Mouse (Mus musculus): ENCODE measurements around the gene Adgrb3. TPM values are rescaled to one million over a fixed set of nuclear protein-coding genes. Genes with fewer than 3 reads are reported as not detected.

Gene Adgrb3
- polyA plus RNA-seq, 1 experiment from 2014 or later = 0.92 TPM

GRCm38 (mm10) chr1:25826771-25827170, 2.7 kb downstream of the Adgrb3 start:
- H3K9ac ChIP-seq (replicated peaks) = no peak overlapping the region
- no peaks in the 10 kb centered on the region for H3K9me3 ChIP-seq
- H3K27ac ChIP-seq = no peak overlapping the region
- no peaks in the 10 kb centered on the region for H3K36me3 ChIP-seq
- H3K4me3 ChIP-seq (replicated peaks) = no peak overlapping the region
- no peak for ATAC-seq (ENCODE audit: insufficient number of reproducible peaks, insufficient read depth, low FRiP score, low TSS enrichment, low read depth)
- H3K4me1 ChIP-seq (replicated peaks) = peaks cover 3% of the 10 kb centered on the region; the same call in 1 of the 2 replicates
- H3K4me2 ChIP-seq = no peak overlapping the region
- 12% methylated on average over 7 of the region's 7 CpGs for WGBS
- H3K27me3 ChIP-seq = peaks cover 42% of the 10 kb centered on the region

- Histone ChIP-seq H3K27me3 (peaks cover 25% of the 10 kb centered on the region), H3K27ac (no peak overlapping the region), H3K4me2 (no peak overlapping the region), H3K9me3 (no peaks in the 10 kb centered on the region), H3K36me3 (no peaks in the 10 kb centered on the region), H3K9ac (replicated peaks) (no peak overlapping the region), H3K4me3 (replicated peaks) (no peak overlapping the region), H3K4me1 (replicated peaks) (peaks cover 3% of the 10 kb centered on the region; the same call in 1 of the 2 replicates)
- ATAC-seq (ENCODE audit: insufficient number of reproducible peaks, insufficient read depth, low FRiP score, low TSS enrichment, low read depth) = no peak
- 36% methylated on average over 4 of the region's 4 CpGs for WGBS
These were observed 4.9 kb downstream of the Adgrb3 start for GRCm38 (mm10) chr1:25824626-25825025.

- ATAC-seq (ENCODE audit: insufficient number of reproducible peaks, insufficient read depth, low FRiP score, low TSS enrichment, low read depth) = no peak
- Histone ChIP-seq H3K4me3 (replicated peaks) (no peak overlapping the region), H3K9ac (replicated peaks) (no peak overlapping the region), H3K4me2 (no peak overlapping the region), H3K27me3 (peaks cover 18% of the 10 kb centered on the region), H3K27ac (no peak overlapping the region), H3K9me3 (no peaks in the 10 kb centered on the region), H3K4me1 (replicated peaks) (0 out of 2 replicates have a peak, but pooled peaks cover 3% of the 10 kb centered on the region), H3K36me3 (no peaks in the 10 kb centered on the region)
- WGBS = 77% methylated on average over 10 of the region's 10 CpGs
These were observed 5.5 kb downstream of the Adgrb3 start for GRCm38 (mm10) chr1:25823961-25824360.

GRCm38 (mm10) chr1:25815491-25815890, 14.0 kb downstream of the Adgrb3 start:
- H3K36me3 ChIP-seq = no peaks in the 10 kb centered on the region
- 64% methylated on average over 1 of the region's 1 CpGs for WGBS
- H3K27ac ChIP-seq = no peak overlapping the region
- H3K9me3 ChIP-seq = no peaks in the 10 kb centered on the region
- H3K4me3 ChIP-seq (replicated peaks) = no peak overlapping the region
- ATAC-seq (ENCODE audit: insufficient number of reproducible peaks, insufficient read depth, low FRiP score, low TSS enrichment, low read depth) = no peak
- no peak overlapping the region for H3K9ac ChIP-seq (replicated peaks)
- no peaks in the 10 kb centered on the region for H3K27me3 ChIP-seq
- H3K4me2 ChIP-seq = no peak overlapping the region
- no peaks in the 10 kb centered on the region for H3K4me1 ChIP-seq (replicated peaks)

GRCm38 (mm10) chr1:25778784-25779183, 50.7 kb downstream of the Adgrb3 start:
- no peak for ATAC-seq (ENCODE audit: insufficient number of reproducible peaks, insufficient read depth, low FRiP score, low TSS enrichment, low read depth)
- no peaks in the 10 kb centered on the region for H3K9me3 ChIP-seq
- no peaks in the 10 kb centered on the region for H3K36me3 ChIP-seq
- no peaks in the 10 kb centered on the region for H3K27me3 ChIP-seq
- no peak overlapping the region for H3K4me2 ChIP-seq
- WGBS = 87% methylated on average over 1 of the region's 1 CpGs
- no peaks in the 10 kb centered on the region for H3K4me1 ChIP-seq (replicated peaks)
- H3K27ac ChIP-seq = no peak overlapping the region
- H3K4me3 ChIP-seq (replicated peaks) = no peak overlapping the region
- H3K9ac ChIP-seq (replicated peaks) = no peak overlapping the region

GRCm38 (mm10) chr1:25777459-25777858, 52.0 kb downstream of the Adgrb3 start:
- Histone ChIP-seq H3K4me2 (no peak overlapping the region), H3K9ac (replicated peaks) (no peak overlapping the region), H3K27me3 (no peaks in the 10 kb centered on the region), H3K36me3 (no peaks in the 10 kb centered on the region), H3K4me3 (replicated peaks) (no peak overlapping the region), H3K4me1 (replicated peaks) (no peaks in the 10 kb centered on the region), H3K9me3 (no peaks in the 10 kb centered on the region), H3K27ac (no peak overlapping the region)
- WGBS = 77% methylated on average over 4 of the region's 4 CpGs
- ATAC-seq (ENCODE audit: insufficient number of reproducible peaks, insufficient read depth, low FRiP score, low TSS enrichment, low read depth) = no peak

- WGBS = 84% methylated on average over 3 of the region's 3 CpGs
- H3K4me1 ChIP-seq (replicated peaks) = no peaks in the 10 kb centered on the region
- H3K36me3 ChIP-seq = no peaks in the 10 kb centered on the region
- no peak overlapping the region for H3K4me2 ChIP-seq
- no peak for ATAC-seq (ENCODE audit: insufficient number of reproducible peaks, insufficient read depth, low FRiP score, low TSS enrichment, low read depth)
- H3K4me3 ChIP-seq (replicated peaks) = no peak overlapping the region
- H3K27ac ChIP-seq = no peak overlapping the region
- no peak overlapping the region for H3K9ac ChIP-seq (replicated peaks)
- H3K9me3 ChIP-seq = no peaks in the 10 kb centered on the region
- no peaks in the 10 kb centered on the region for H3K27me3 ChIP-seq
These were observed 53.9 kb downstream of the Adgrb3 start for GRCm38 (mm10) chr1:25775440-25776130.

- Histone ChIP-seq H3K4me2 (no peak overlapping the region), H3K4me1 (replicated peaks) (no peaks in the 10 kb centered on the region), H3K4me3 (replicated peaks) (no peak overlapping the region), H3K9me3 (no peaks in the 10 kb centered on the region), H3K27me3 (no peaks in the 10 kb centered on the region), H3K36me3 (no peaks in the 10 kb centered on the region), H3K27ac (no peak overlapping the region), H3K9ac (replicated peaks) (no peak overlapping the region)
- 88% methylated on average over 2 of the region's 2 CpGs for WGBS
- ATAC-seq (ENCODE audit: insufficient number of reproducible peaks, insufficient read depth, low FRiP score, low TSS enrichment, low read depth) = no peak
These were observed 60.5 kb downstream of the Adgrb3 start for GRCm38 (mm10) chr1:25768958-25769357.

GRCm38 (mm10) chr1:25755265-25755664, 74.2 kb downstream of the Adgrb3 start:
- no peak overlapping the region for H3K4me2 ChIP-seq
- H3K27ac ChIP-seq = no peak overlapping the region
- no peaks in the 10 kb centered on the region for H3K9me3 ChIP-seq
- H3K27me3 ChIP-seq = no peaks in the 10 kb centered on the region
- no peak overlapping the region for H3K4me3 ChIP-seq (replicated peaks)
- no peak for ATAC-seq (ENCODE audit: insufficient number of reproducible peaks, insufficient read depth, low FRiP score, low TSS enrichment, low read depth)
- no peak overlapping the region for H3K9ac ChIP-seq (replicated peaks)
- no peaks in the 10 kb centered on the region for H3K36me3 ChIP-seq
- H3K4me1 ChIP-seq (replicated peaks) = no peaks in the 10 kb centered on the region

- no peak for ATAC-seq (ENCODE audit: insufficient number of reproducible peaks, insufficient read depth, low FRiP score, low TSS enrichment, low read depth)
- no peaks in the 10 kb centered on the region for H3K36me3 ChIP-seq
- H3K4me3 ChIP-seq (replicated peaks) = no peak overlapping the region
- no peak overlapping the region for H3K27ac ChIP-seq
- H3K4me1 ChIP-seq (replicated peaks) = no peaks in the 10 kb centered on the region
- H3K9me3 ChIP-seq = no peaks in the 10 kb centered on the region
- WGBS = 70% methylated on average over 4 of the region's 4 CpGs
- no peak overlapping the region for H3K9ac ChIP-seq (replicated peaks)
- no peak overlapping the region for H3K4me2 ChIP-seq
- H3K27me3 ChIP-seq = no peaks in the 10 kb centered on the region
These were observed 75.0 kb downstream of the Adgrb3 start for GRCm38 (mm10) chr1:25754528-25754927.

GRCm38 (mm10) chr1:25745575-25745974, 83.9 kb downstream of the Adgrb3 start:
- ATAC-seq (ENCODE audit: insufficient number of reproducible peaks, insufficient read depth, low FRiP score, low TSS enrichment, low read depth) = no peak
- no peak overlapping the region for H3K9ac ChIP-seq (replicated peaks)
- no peaks in the 10 kb centered on the region for H3K9me3 ChIP-seq
- no peaks in the 10 kb centered on the region for H3K4me1 ChIP-seq (replicated peaks)
- H3K4me3 ChIP-seq (replicated peaks) = no peak overlapping the region
- no peaks in the 10 kb centered on the region for H3K36me3 ChIP-seq
- H3K27ac ChIP-seq = no peak overlapping the region
- no peak overlapping the region for H3K4me2 ChIP-seq
- WGBS = 76% methylated on average over 4 of the region's 4 CpGs
- no peaks in the 10 kb centered on the region for H3K27me3 ChIP-seq

GRCm38 (mm10) chr1:25744736-25745135, 84.8 kb downstream of the Adgrb3 start:
- no peaks in the 10 kb centered on the region for H3K9me3 ChIP-seq
- H3K4me2 ChIP-seq = no peak overlapping the region
- ATAC-seq (ENCODE audit: insufficient number of reproducible peaks, insufficient read depth, low FRiP score, low TSS enrichment, low read depth) = no peak
- H3K36me3 ChIP-seq = no peaks in the 10 kb centered on the region
- H3K9ac ChIP-seq (replicated peaks) = no peak overlapping the region
- H3K27me3 ChIP-seq = no peaks in the 10 kb centered on the region
- no peak overlapping the region for H3K27ac ChIP-seq
- H3K4me3 ChIP-seq (replicated peaks) = no peak overlapping the region
- 86% methylated on average over 6 of the region's 6 CpGs for WGBS
- no peaks in the 10 kb centered on the region for H3K4me1 ChIP-seq (replicated peaks)

Measured in limb, embryonic 12.5 days (tissue).